23 mouse cellular contexts compared by ENCODE assay signal in genomic region chr10:29855749-29856313, GRCm38 (mm10).
DNase-seq lines count a peak whose midpoint lies in the region; ATAC-seq lines count a peak whose summit lies in the region.
"Had no signal": no experiment of that assay in that cellular context is flagged by ENCODE, and none has a peak within 500 bp of the region (broad histone marks: within the 10 kb centered on the region; RNA-seq: fewer than 3 reads in every experiment).

No protein-coding gene starts in this region.

- H3K27ac ChIP-seq in forebrain, embryonic 12.5 days = no peak overlapping the region
- H3K27ac ChIP-seq in forebrain, embryonic 15.5 days (replicated peaks) = no peak overlapping the region
- H3K27ac ChIP-seq in midbrain, embryonic 14.5 days (replicated peaks; ENCODE audit: low read depth, low read length) = no peak overlapping the region
- no peak overlapping the region for H3K27ac ChIP-seq in midbrain, embryonic 16.5 days (ENCODE audit: low read length)
- no peak overlapping the region for H3K27ac ChIP-seq in forebrain, embryonic 14.5 days (ENCODE audit: low read depth, low read length)
- H3K27ac ChIP-seq: embryonic facial prominence, embryonic 12.5 days; heart, adult 2 months; hindbrain, embryonic 15.5 days had no signal

- H3K4me2 ChIP-seq in forebrain, embryonic 12.5 days = no peak overlapping the region
- no peak overlapping the region for H3K4me2 ChIP-seq in forebrain, embryonic 15.5 days (replicated peaks)
- no peak overlapping the region for H3K4me2 ChIP-seq in midbrain, embryonic 14.5 days (ENCODE audit: low read length)
- no peak overlapping the region for H3K4me2 ChIP-seq in midbrain, embryonic 16.5 days (ENCODE audit: low read length)
- no peak overlapping the region for H3K4me2 ChIP-seq in forebrain, embryonic 14.5 days (ENCODE audit: low read length)
- H3K4me2 ChIP-seq: embryonic facial prominence, embryonic 12.5 days; heart, embryonic 12.5 days; hindbrain, embryonic 15.5 days had no signal

- 0 out of 2 replicates have a peak, but pooled peaks cover 4% of the 10 kb centered on the region for H3K4me1 ChIP-seq in forebrain, embryonic 12.5 days
- H3K4me1 ChIP-seq in forebrain, embryonic 15.5 days = peaks cover 4% of the 10 kb centered on the region; the same call in 1 of the 2 replicates
- H3K4me1 ChIP-seq in midbrain, embryonic 14.5 days (ENCODE audit: control insufficient read depth, insufficient read depth, low read length) = no peaks in the 10 kb centered on the region
- no peaks in the 10 kb centered on the region for H3K4me1 ChIP-seq in midbrain, embryonic 16.5 days (ENCODE audit: control insufficient read depth, insufficient read depth, low read length)
- H3K4me1 ChIP-seq in forebrain, embryonic 14.5 days (ENCODE audit: control insufficient read depth, insufficient read depth, low read length) = no peaks in the 10 kb centered on the region
- H3K4me1 ChIP-seq: embryonic facial prominence, embryonic 12.5 days; hindbrain, embryonic 15.5 days had no signal

- peak; percentile 59; the same call in 1 of the 2 replicates for ATAC-seq in forebrain, embryonic 12.5 days (ENCODE audit: low FRiP score)
- no peak for ATAC-seq in forebrain, embryonic 15.5 days (replicated peaks)
- no peak for ATAC-seq in midbrain, embryonic 14.5 days (ENCODE audit: low FRiP score, low TSS enrichment)
- no peak for ATAC-seq in midbrain, embryonic 16.5 days
- ATAC-seq in forebrain, embryonic 14.5 days = peak; percentile 50; the same call in 1 of the 2 replicates
- ATAC-seq in monocyte, adult 5-6 weeks (replicated peaks; ENCODE audit: insufficient number of reproducible peaks, low FRiP score, low TSS enrichment, poor library complexity, severe bottlenecking) = no peak
- ATAC-seq: activated CD4-positive, CD25-positive, alpha-beta regulatory T cell, adult 4 months; inflammation-experienced regulatory T-cells, adult 6 months; intestine, postnatal 0 days had no signal

- no peaks in the 10 kb centered on the region for H3K36me3 ChIP-seq in forebrain, embryonic 12.5 days (replicated peaks)
- no peaks in the 10 kb centered on the region for H3K36me3 ChIP-seq in forebrain, embryonic 15.5 days
- H3K36me3 ChIP-seq in midbrain, embryonic 14.5 days (ENCODE audit: control insufficient read depth, insufficient read depth, low read length) = no peaks in the 10 kb centered on the region
- no peaks in the 10 kb centered on the region for H3K36me3 ChIP-seq in midbrain, embryonic 16.5 days (ENCODE audit: control insufficient read depth, insufficient read depth, low read length)
- H3K36me3 ChIP-seq in forebrain, embryonic 14.5 days (ENCODE audit: control insufficient read depth, insufficient read depth, low read length) = no peaks in the 10 kb centered on the region
- H3K36me3 ChIP-seq: embryonic facial prominence, embryonic 12.5 days; G1E; heart, embryonic 12.5 days; hindbrain, embryonic 15.5 days had no signal

- WGBS in forebrain, embryonic 12.5 days = 1% methylated on average over 2 of the region's 2 CpGs
- 0% methylated on average over 2 of the region's 2 CpGs for WGBS in forebrain, embryonic 15.5 days
- 6% methylated on average over 2 of the region's 2 CpGs for WGBS in midbrain, embryonic 14.5 days
- 3% methylated on average over 2 of the region's 2 CpGs for WGBS in midbrain, embryonic 16.5 days
- 0% methylated on average over 2 of the region's 2 CpGs for WGBS in forebrain, embryonic 14.5 days

- DNase-seq in midbrain, embryonic 14.5 days = peak; percentile 2
- DNase-seq in R1 (ENCODE audit: low read depth, low spot score) = peak; percentile 8
- DNase-seq in forebrain, embryonic 14.5 days (ENCODE audit: low spot score) = peak; percentile 44
- DNase-seq in kidney, adult 11 months = no peak
- DNase-seq: adrenal gland, postnatal 14 days; cerebellum, adult 2 months; cerebellum, postnatal 10 days; gastrocnemius, postnatal 14 days; heart, adult 2 months; heart, postnatal 36 days; kidney, adult 9 months had no signal

- no peak overlapping the region for H3K4me3 ChIP-seq in forebrain, embryonic 12.5 days (replicated peaks)
- no peak overlapping the region for H3K4me3 ChIP-seq in forebrain, embryonic 15.5 days
- H3K4me3 ChIP-seq in midbrain, embryonic 14.5 days (replicated peaks; ENCODE audit: low read depth, low read length) = no peak overlapping the region
- no peak overlapping the region for H3K4me3 ChIP-seq in midbrain, embryonic 16.5 days (ENCODE audit: low read depth, low read length)
- no peak overlapping the region for H3K4me3 ChIP-seq in forebrain, embryonic 14.5 days (ENCODE audit: low read depth, low read length)
- H3K4me3 ChIP-seq: embryonic facial prominence, embryonic 12.5 days; heart, adult 2 months; heart, embryonic 12.5 days; hindbrain, embryonic 15.5 days had no signal

- no peaks in the 10 kb centered on the region for H3K27me3 ChIP-seq in forebrain, embryonic 12.5 days
- no peaks in the 10 kb centered on the region for H3K27me3 ChIP-seq in forebrain, embryonic 15.5 days
- H3K27me3 ChIP-seq in midbrain, embryonic 14.5 days (ENCODE audit: control insufficient read depth, insufficient read depth, low read length) = no peaks in the 10 kb centered on the region
- no peaks in the 10 kb centered on the region for H3K27me3 ChIP-seq in midbrain, embryonic 16.5 days (ENCODE audit: control insufficient read depth, insufficient read depth, low read depth, low read length)
- no peaks in the 10 kb centered on the region for H3K27me3 ChIP-seq in forebrain, embryonic 14.5 days (replicated peaks; ENCODE audit: control insufficient read depth, insufficient read depth, low read length)
- H3K27me3 ChIP-seq: CH12.LX; embryonic facial prominence, embryonic 12.5 days; heart, embryonic 12.5 days; hindbrain, embryonic 15.5 days had no signal

- no peak overlapping the region for H3K9ac ChIP-seq in forebrain, embryonic 12.5 days
- no peak overlapping the region for H3K9ac ChIP-seq in forebrain, embryonic 15.5 days (replicated peaks)
- no peak overlapping the region for H3K9ac ChIP-seq in midbrain, embryonic 14.5 days (replicated peaks; ENCODE audit: low read length)
- no peak overlapping the region for H3K9ac ChIP-seq in midbrain, embryonic 16.5 days (ENCODE audit: low read depth, low read length)
- no peak overlapping the region for H3K9ac ChIP-seq in forebrain, embryonic 14.5 days (ENCODE audit: low read length)
- H3K9ac ChIP-seq: embryonic facial prominence, embryonic 12.5 days; heart, embryonic 12.5 days; hindbrain, embryonic 15.5 days had no signal

- H3K9me3 ChIP-seq in forebrain, embryonic 12.5 days = no peaks in the 10 kb centered on the region
- H3K9me3 ChIP-seq in forebrain, embryonic 15.5 days = no peaks in the 10 kb centered on the region
- H3K9me3 ChIP-seq in midbrain, embryonic 14.5 days (ENCODE audit: control insufficient read depth, low read length) = no peaks in the 10 kb centered on the region
- no peaks in the 10 kb centered on the region for H3K9me3 ChIP-seq in midbrain, embryonic 16.5 days (replicated peaks; ENCODE audit: control insufficient read depth, low read length, poor library complexity, severe bottlenecking)
- no peaks in the 10 kb centered on the region for H3K9me3 ChIP-seq in forebrain, embryonic 14.5 days (replicated peaks; ENCODE audit: control insufficient read depth, low read length)
- H3K9me3 ChIP-seq: embryonic facial prominence, embryonic 12.5 days; G1E; heart, embryonic 12.5 days; hindbrain, embryonic 15.5 days had no signal

Comparison
In these comparisons a context has a peak if more than half of its experiments do, and no peak if none do; other contexts are left out.
1. ATAC-seq: peak in forebrain, embryonic 12.5 days (single experiment) and forebrain, embryonic 14.5 days (single experiment); none in forebrain, embryonic 15.5 days (single experiment), midbrain, embryonic 14.5 days (single experiment), midbrain, embryonic 16.5 days (single experiment) and monocyte, adult 5-6 weeks (single experiment).